Mouse (Mus musculus) 3T3-L1 (cell line): Measurements from ENCODE around the gene Syt11.
"Not testable (repeated sequence)": the region's sequence is repeated elsewhere in the genome, so short reads cannot be mapped to it uniquely, and the experiment has no call there.

Source experiments
- DNase-seq: peaks from one replicate; pipeline ENCODE4 v3.0.0-alpha.2; 2015; ENCODE audit warnings: low read depth, low spot score

Gene Syt11

GRCm38 (mm10) chr3:88774939-88775841 is at the start of gene Syt11:
Gene Syt11, minus strand, starts transcription at chr3:88775164.
- DNase-seq: peak; percentile 67

GRCm38 (mm10) chr3:88803910-88804540 is 29.1 kb upstream of the Syt11 start:
- DNase-seq: no peak

- peak; percentile 39 for DNase-seq
These were observed 22.5 kb upstream of the Syt11 start for GRCm38 (mm10) chr3:88797507-88797906.

GRCm38 (mm10) chr3:88788033-88788432 is 13.1 kb upstream of the Syt11 start:
- DNase-seq: not testable (repeated sequence)

GRCm38 (mm10) chr3:88786805-88787204 is 11.8 kb upstream of the Syt11 start:
- not testable (repeated sequence) for DNase-seq

- not testable (repeated sequence) for DNase-seq
These were observed 11.4 kb upstream of the Syt11 start for GRCm38 (mm10) chr3:88786323-88786722.

- DNase-seq: no peak
These were observed 9.9 kb upstream of the Syt11 start for GRCm38 (mm10) chr3:88784889-88785288.

GRCm38 (mm10) chr3:88773163-88773562 is 1.8 kb downstream of the Syt11 start:
- not testable (repeated sequence) for DNase-seq

- DNase-seq: not testable (repeated sequence)
These were observed 2.6 kb downstream of the Syt11 start for GRCm38 (mm10) chr3:88772399-88772798.

GRCm38 (mm10) chr3:88771941-88772280 is 3.1 kb downstream of the Syt11 start:
- not testable (repeated sequence) for DNase-seq

GRCm38 (mm10) chr3:88771189-88771940 is 3.6 kb downstream of the Syt11 start:
- not testable (repeated sequence) for DNase-seq

GRCm38 (mm10) chr3:88762401-88762831 is 12.5 kb downstream of the Syt11 start:
- DNase-seq: no peak

- DNase-seq: no peak
These were observed 13.3 kb downstream of the Syt11 start for GRCm38 (mm10) chr3:88761619-88762018.

GRCm38 (mm10) chr3:88758045-88758500 is 16.9 kb downstream of the Syt11 start:
- peak; percentile 59 for DNase-seq

GRCm38 (mm10) chr3:88756276-88756675 is 18.7 kb downstream of the Syt11 start:
- no peak for DNase-seq

GRCm38 (mm10) chr3:88755541-88755940 is 19.4 kb downstream of the Syt11 start:
- peak; percentile 78 for DNase-seq

GRCm38 (mm10) chr3:88754283-88754682 is 20.7 kb downstream of the Syt11 start:
- peak; percentile 59 for DNase-seq

- no peak for DNase-seq
These were observed 28.1 kb downstream of the Syt11 start for GRCm38 (mm10) chr3:88746871-88747231.

- DNase-seq: no peak
These were observed 28.7 kb downstream of the Syt11 start for GRCm38 (mm10) chr3:88746139-88746870.

- no peak for DNase-seq
These were observed 29.4 kb downstream of the Syt11 start for GRCm38 (mm10) chr3:88745534-88745933.

GRCm38 (mm10) chr3:88740147-88740546 is 34.8 kb downstream of the Syt11 start:
- DNase-seq: peak; percentile 27
